Mouse (Mus musculus): Measurements from ENCODE around the gene Pole. TPM values are rescaled to one million over a fixed set of nuclear protein-coding genes. Genes with fewer than 3 reads are reported as not detected.

Gene Pole
- polyA plus RNA-seq, 1 experiment = 1.6 TPM

- Histone ChIP-seq H3K4me1 (ENCODE audit: control insufficient read depth, insufficient read depth, low read length) (no peaks in the 10 kb centered on the region), H3K27me3 (ENCODE audit: control insufficient read depth, insufficient read depth, low read length) (no peaks in the 10 kb centered on the region), H3K4me3 (replicated peaks; ENCODE audit: insufficient read depth, low read depth, low read length) (no peak overlapping the region), H3K27ac (ENCODE audit: insufficient read depth, low read length) (no peak overlapping the region)
- DNase-seq = no peak
- TF ChIP-seq POLR2A (IDR thresholded peaks at IDR 0.05; ENCODE audit: borderline replicate concordance, insufficient read depth, low read length) (no peak), CTCF (IDR thresholded peaks at IDR 0.05; ENCODE audit: borderline replicate concordance, insufficient read depth, low read depth, low read length) (no peak)
- 87% methylated on average over 4 of the region's 4 CpGs for WGBS
Observed at GRCm38 (mm10) chr5:110345553-110345952, 59.4 kb downstream of the Pole start.

GRCm38 (mm10) chr5:110347006-110347405 lies 60.9 kb downstream of the Pole start:
- H3K4me1 ChIP-seq (ENCODE audit: control insufficient read depth, insufficient read depth, low read length) = no peaks in the 10 kb centered on the region
- 87% methylated on average over 8 of the region's 8 CpGs for WGBS
- no peaks in the 10 kb centered on the region for H3K27me3 ChIP-seq (ENCODE audit: control insufficient read depth, insufficient read depth, low read length)
- H3K27ac ChIP-seq (ENCODE audit: insufficient read depth, low read length) = no peak overlapping the region
- TF ChIP-seq POLR2A (IDR thresholded peaks at IDR 0.05; ENCODE audit: borderline replicate concordance, insufficient read depth, low read length) (no peak), CTCF (IDR thresholded peaks at IDR 0.05; ENCODE audit: borderline replicate concordance, insufficient read depth, low read depth, low read length) (no peak)
- DNase-seq = no peak
- H3K4me3 ChIP-seq (replicated peaks; ENCODE audit: insufficient read depth, low read depth, low read length) = no peak overlapping the region

- Histone ChIP-seq H3K4me1 (ENCODE audit: control insufficient read depth, insufficient read depth, low read length) (peaks cover 2% of the 10 kb centered on the region; the same call in 1 of the 2 replicates), H3K27ac (ENCODE audit: insufficient read depth, low read length) (no peak overlapping the region), H3K27me3 (ENCODE audit: control insufficient read depth, insufficient read depth, low read length) (no peaks in the 10 kb centered on the region), H3K4me3 (replicated peaks; ENCODE audit: insufficient read depth, low read depth, low read length) (no peak overlapping the region)
- TF ChIP-seq POLR2A (IDR thresholded peaks at IDR 0.05; ENCODE audit: borderline replicate concordance, insufficient read depth, low read length) = no peak
- peak; percentile 60; the same call in 1 of the 2 replicates for TF ChIP-seq CTCF (IDR thresholded peaks at IDR 0.05; ENCODE audit: borderline replicate concordance, insufficient read depth, low read depth, low read length)
- 8% methylated on average over 7 of the region's 7 CpGs for WGBS
- peak; percentile 22 to 50 for DNase-seq
Observed at GRCm38 (mm10) chr5:110354716-110355115, 68.6 kb downstream of the Pole start.

GRCm38 (mm10) chr5:110357531-110358179 lies 71.5 kb downstream of the Pole start:
- 44% methylated on average over 9 of the region's 9 CpGs for WGBS
- peak; percentile 89 for TF ChIP-seq CTCF (IDR thresholded peaks at IDR 0.05; ENCODE audit: borderline replicate concordance, insufficient read depth, low read depth, low read length)
- TF ChIP-seq POLR2A (IDR thresholded peaks at IDR 0.05; ENCODE audit: borderline replicate concordance, insufficient read depth, low read length) = no peak
- no peak overlapping the region for H3K27ac ChIP-seq (ENCODE audit: insufficient read depth, low read length)

GRCm38 (mm10) chr5:110361465-110361864 lies 75.4 kb downstream of the Pole start:
- WGBS = 95% methylated on average over 6 of the region's 6 CpGs
- Histone ChIP-seq H3K27me3 (ENCODE audit: control insufficient read depth, insufficient read depth, low read length) (no peaks in the 10 kb centered on the region), H3K27ac (ENCODE audit: insufficient read depth, low read length) (no peak overlapping the region), H3K4me1 (ENCODE audit: control insufficient read depth, insufficient read depth, low read length) (peaks cover 7% of the 10 kb centered on the region), H3K4me3 (replicated peaks; ENCODE audit: insufficient read depth, low read depth, low read length) (no peak overlapping the region)
- DNase-seq = no peak
- no peak for TF ChIP-seq POLR2A (IDR thresholded peaks at IDR 0.05; ENCODE audit: borderline replicate concordance, insufficient read depth, low read length)
- TF ChIP-seq CTCF (IDR thresholded peaks at IDR 0.05; ENCODE audit: borderline replicate concordance, insufficient read depth, low read depth, low read length) = no peak

More at GRCm38 (mm10) chr5:110357531-110358179, 71.5 kb downstream of the Pole start:
- peak; percentile 76 to 89 for DNase-seq
- peaks cover 2% of the 10 kb centered on the region; the same call in 1 of the 2 replicates for H3K4me1 ChIP-seq (ENCODE audit: control insufficient read depth, insufficient read depth, low read length)
- no peaks in the 10 kb centered on the region for H3K27me3 ChIP-seq (ENCODE audit: control insufficient read depth, insufficient read depth, low read length)
- no peak overlapping the region for H3K4me3 ChIP-seq (replicated peaks; ENCODE audit: insufficient read depth, low read depth, low read length)

GRCm38 (mm10) chr5:110362813-110363178 lies 76.7 kb downstream of the Pole start:
- Histone ChIP-seq H3K4me3 (replicated peaks; ENCODE audit: insufficient read depth, low read depth, low read length) (peak overlapping the region; percentile 33), H3K4me1 (ENCODE audit: control insufficient read depth, insufficient read depth, low read length) (peaks cover 4% of the 10 kb centered on the region), H3K27me3 (ENCODE audit: control insufficient read depth, insufficient read depth, low read length) (no peaks in the 10 kb centered on the region), H3K27ac (ENCODE audit: insufficient read depth, low read length) (no peak overlapping the region)
- 32% methylated on average over 28 of the region's 28 CpGs for WGBS
- TF ChIP-seq POLR2A (IDR thresholded peaks at IDR 0.05; ENCODE audit: borderline replicate concordance, insufficient read depth, low read length) = no peak
- 0 out of 2 replicates have a peak, but pooled peaks have one; percentile 11 for TF ChIP-seq CTCF (IDR thresholded peaks at IDR 0.05; ENCODE audit: borderline replicate concordance, insufficient read depth, low read depth, low read length)
- no peak for DNase-seq

GRCm38 (mm10) chr5:110363179-110363821 lies 77.2 kb downstream of the Pole start:
- DNase-seq = peak; percentile 61 to 69
- 18% methylated on average over 72 of the region's 72 CpGs for WGBS
- Histone ChIP-seq H3K4me1 (ENCODE audit: control insufficient read depth, insufficient read depth, low read length) (peaks cover 4% of the 10 kb centered on the region), H3K27me3 (ENCODE audit: control insufficient read depth, insufficient read depth, low read length) (no peaks in the 10 kb centered on the region), H3K4me3 (replicated peaks; ENCODE audit: insufficient read depth, low read depth, low read length) (peak overlapping the region; percentile 30), H3K27ac (ENCODE audit: insufficient read depth, low read length) (0 out of 2 replicates have a peak overlapping the region, but pooled peaks have one; percentile 5)
- TF ChIP-seq CTCF (IDR thresholded peaks at IDR 0.05; ENCODE audit: borderline replicate concordance, insufficient read depth, low read depth, low read length) (no peak), POLR2A (IDR thresholded peaks at IDR 0.05; ENCODE audit: borderline replicate concordance, insufficient read depth, low read length) (no peak)

Data from cerebellum, adult 2 months (tissue).